Mouse (Mus musculus) lung, postnatal 0 days (tissue): ENCODE measurements around the gene Pcbp3.

Source experiments
- CTCF ChIP-seq: IDR thresholded peaks from 2 replicates; pipeline ENCODE4 v1.5.1; 2016; ENCODE audit warnings: antibody characterized with exemption, mild to moderate bottlenecking
- EP300 ChIP-seq: IDR thresholded peaks from 2 replicates; pipeline ENCODE4 v1.6.1; 2016; ENCODE audit warnings: antibody characterized with exemption, mild to moderate bottlenecking, control low read depth

- TF ChIP-seq CTCF (no peak), EP300 (no peak)
These were observed 95.8 kb downstream of the Pcbp3 start for GRCm38 (mm10) chr10:76865936-76866335.
